Mouse (Mus musculus) cerebellum, adult 9-11 months (tissue): ENCODE data around the gene Anks1b.
A peak's percentile ranks its signal among the peaks of the same experiment; 100 is the strongest.

Experiments
- DNase-seq: peaks from one replicate; pipeline ENCODE4 v3.0.0; 2022

The Anks1b gene

DNA sequence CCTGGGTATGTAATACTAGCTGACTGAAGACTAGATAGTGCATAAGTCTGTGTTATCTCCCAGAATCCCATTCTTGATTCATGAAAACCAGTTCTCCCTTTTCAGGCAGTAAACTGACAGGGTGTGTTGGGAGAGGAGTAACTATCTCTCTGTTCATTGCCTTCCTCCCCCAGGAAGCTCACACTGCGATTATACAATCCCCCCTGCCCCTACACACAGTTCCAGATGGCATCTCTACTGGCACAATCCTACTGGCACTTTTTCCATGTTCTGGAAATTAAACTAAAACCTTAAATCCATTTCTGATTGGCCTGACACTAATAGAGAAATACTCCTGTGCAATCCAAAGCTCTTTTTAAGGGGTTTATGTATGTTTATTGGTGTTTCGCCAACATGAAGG is 951.4 kb downstream of the Anks1b start:
- no peak for DNase-seq

DNA sequence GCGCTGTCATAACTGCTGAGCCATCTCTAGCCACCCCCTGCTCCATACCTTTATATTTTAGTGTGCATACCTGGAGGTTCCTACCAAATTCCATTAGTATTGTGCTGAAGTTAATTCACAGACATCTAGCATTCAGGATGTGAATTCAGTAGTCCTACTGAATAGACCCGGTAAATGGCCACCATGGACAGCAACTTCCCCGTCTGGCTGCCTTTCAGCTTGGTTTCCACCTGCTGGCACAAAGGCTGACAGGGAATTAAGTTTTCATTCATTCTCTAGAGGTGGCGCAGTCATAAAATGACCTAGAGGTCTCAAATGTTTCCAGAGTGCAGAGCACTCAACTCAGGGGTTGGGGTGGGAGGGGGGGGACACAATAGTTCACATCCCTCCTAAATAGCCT is 953.6 kb downstream of the Anks1b start:
- DNase-seq = no peak

DNA sequence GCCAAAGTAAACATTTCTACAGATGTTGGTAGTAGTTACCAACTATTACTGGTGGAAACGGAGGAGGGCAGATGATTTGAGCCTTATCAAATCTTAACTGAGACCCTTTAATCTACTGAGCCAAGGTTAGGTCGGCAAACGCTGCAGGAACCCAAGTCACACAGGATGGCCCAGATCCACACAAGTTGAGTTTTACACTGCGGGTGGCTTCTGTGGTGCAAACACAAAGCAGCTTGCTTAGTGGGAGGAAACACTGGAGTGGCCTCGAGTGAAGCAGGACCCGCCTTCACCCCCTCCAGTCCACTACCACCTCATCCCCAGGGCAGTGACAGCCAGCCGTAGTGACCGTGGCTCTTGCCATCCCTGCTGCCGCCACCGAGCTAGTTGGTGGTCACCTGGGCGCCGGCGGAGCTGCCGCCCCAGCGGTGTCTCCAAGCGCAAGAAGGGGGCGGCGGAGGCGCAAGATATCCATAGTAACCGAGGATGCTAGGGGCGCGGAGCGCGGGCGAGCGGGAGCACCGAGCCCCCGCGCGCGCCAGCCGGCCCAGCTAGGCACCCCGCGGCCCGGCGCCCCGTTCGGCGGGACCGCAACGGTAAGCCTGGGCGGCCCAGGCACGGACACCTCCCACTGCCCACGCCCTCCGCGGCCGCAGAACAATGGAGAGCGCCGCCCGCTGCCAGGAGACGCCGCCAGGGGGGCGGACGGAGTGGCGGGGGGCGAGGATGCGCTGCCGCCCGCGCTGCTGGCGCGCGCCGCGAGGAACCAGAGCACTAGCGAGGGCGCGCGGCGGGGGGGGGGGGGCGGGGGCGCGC is 955.5 kb downstream of the Anks1b start:
- peak; percentile 58 for DNase-seq

DNA sequence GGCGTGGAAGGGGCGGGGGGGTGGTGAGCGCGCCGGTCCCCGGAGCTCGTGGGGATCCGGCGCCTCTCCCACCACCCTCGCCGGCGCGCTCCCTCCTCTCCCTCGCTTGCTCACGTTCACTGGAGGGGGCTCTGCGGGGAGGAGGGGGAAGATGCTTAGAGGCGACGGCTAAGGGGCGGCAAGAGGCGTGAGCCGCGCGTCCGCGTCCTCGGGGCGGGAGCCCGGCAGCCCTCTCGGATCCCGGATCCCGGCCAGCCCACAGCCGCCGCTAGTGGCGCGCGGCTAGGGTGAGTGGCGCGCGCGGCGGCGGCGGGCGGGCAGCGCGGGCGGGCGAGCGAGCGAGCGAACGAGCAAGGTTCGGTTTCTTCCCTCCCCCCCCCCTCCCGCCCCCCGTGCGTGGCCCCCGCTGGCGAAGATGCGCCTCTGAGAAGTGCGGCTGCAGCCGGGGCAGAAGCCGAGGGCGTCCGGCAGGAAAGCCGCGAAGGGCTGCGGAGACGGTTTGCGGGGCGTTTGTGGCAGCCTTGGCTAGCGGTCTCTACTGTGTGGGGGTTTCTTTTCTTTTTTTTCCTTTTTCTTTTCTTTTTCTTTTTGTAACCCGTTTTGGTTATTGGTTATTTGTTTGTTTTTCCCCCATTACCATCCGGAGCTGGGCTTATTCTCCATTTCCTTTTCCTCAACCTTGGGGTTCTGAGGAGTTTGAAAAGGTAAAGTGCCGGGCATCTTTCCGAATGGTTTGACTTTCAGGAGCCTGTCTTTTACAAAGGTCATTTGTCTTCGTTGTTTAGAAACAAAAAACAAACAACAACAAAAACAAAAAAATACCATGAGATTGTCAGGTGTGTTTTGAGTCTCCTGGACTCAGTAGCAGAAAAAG is 956.3 kb downstream of the Anks1b start:
- peak; percentile 66 for DNase-seq

DNA sequence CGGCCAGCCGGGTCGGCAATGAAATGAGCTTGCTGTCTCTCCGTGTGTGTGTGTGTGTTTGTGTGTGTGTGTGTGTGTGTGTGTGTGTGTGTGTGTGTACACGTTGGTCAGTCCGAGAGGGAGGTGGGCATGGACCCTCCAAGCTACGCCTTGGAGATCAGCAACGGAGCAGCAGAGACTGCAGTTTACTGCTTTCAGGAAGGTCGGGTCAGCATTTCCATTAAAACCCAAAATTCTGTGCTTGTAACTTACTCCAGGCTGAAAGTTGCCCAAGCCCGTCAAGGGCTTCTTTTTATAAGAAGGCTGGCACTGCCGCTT is 956.9 kb downstream of the Anks1b start:
- no peak for DNase-seq

DNA sequence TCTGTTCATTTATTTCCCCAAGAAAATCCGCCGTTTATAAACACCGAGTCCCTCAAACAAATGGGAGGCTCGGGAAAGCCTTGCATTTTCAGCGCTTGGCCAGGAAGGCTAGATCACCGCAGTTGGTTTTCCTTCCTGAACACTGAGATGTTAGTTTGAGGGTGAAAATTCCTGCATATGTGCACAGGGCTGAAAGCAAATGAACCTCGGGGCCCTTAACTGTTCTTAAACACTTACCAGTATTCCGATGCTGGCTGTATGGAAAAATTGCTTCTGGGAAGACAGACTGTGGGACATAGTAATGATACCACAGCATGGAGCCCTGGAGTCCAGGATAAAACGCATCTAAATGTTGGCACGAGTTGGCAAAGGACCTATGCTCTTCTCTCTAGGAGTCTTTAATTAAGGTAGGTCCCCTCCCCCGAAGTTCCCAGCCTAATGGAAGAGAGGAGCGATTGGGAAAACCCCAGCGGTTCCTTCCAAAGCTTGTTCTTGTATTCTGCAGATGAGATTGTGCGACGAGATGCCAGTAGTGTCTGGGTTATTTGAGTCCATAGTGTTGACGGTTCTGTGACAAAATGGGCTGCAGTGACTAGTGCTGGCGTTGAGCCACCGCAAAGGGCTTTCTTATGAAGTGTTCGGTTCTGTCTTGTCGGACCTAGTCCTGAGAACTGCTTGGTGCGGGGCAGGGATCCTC is 957.4 kb downstream of the Anks1b start:
- peak; percentile 36 for DNase-seq

DNA sequence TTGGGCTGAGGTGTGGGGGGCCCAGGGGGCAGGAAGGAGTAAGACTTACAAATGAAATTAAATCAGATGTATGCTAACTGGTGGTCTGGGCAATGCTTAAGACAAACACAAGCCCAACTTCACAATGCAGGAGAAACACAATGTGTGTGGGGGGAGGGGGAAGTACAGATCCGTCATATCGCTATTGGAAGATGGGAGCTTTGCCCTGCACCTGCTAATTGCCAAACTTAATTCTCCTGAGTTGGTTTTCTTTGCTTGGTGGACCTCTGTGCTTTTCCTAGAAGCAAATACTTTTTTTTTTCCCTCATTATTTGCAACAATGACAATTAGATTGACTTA is 957.9 kb downstream of the Anks1b start:
- no peak for DNase-seq

DNA sequence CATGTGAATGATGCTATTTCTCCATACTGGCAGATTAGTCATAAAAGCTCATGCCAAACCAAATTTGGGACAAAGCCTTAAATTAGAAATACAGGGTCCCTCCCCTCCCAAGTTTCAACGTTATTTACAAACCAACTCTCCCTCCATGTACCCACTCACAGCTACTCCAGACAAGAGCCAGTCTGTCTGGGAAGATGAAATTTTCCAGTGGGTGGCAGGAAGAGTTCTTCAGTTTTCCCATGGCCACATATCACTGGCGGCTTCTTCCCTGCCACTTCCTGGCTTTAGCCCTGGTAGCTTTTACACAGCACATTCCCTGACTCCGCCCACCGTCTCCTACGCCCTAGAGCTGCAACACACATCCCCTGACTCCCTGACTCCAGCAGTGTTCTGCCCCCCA is 961.0 kb downstream of the Anks1b start:
- DNase-seq = no peak

DNA sequence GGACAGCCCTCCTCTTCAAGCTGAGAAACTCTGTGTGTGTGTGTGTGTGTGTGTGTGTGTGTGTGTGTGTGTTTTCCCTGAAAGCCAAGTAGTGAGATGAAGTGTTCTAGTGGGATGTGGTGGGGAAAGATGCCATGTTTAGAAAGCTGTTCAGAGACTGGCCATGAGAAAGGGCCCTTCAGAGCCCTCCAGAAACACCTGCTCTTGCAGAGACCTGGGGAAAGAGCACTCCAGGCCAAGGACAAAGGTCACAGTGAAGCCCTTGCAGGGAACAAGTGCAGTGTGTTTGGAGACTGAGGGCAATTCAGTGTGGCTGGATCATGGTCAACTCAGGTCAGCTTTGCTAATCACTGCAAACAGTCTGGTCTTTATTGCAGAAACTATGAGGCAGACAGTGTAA is 961.9 kb downstream of the Anks1b start:
- no peak for DNase-seq

DNA sequence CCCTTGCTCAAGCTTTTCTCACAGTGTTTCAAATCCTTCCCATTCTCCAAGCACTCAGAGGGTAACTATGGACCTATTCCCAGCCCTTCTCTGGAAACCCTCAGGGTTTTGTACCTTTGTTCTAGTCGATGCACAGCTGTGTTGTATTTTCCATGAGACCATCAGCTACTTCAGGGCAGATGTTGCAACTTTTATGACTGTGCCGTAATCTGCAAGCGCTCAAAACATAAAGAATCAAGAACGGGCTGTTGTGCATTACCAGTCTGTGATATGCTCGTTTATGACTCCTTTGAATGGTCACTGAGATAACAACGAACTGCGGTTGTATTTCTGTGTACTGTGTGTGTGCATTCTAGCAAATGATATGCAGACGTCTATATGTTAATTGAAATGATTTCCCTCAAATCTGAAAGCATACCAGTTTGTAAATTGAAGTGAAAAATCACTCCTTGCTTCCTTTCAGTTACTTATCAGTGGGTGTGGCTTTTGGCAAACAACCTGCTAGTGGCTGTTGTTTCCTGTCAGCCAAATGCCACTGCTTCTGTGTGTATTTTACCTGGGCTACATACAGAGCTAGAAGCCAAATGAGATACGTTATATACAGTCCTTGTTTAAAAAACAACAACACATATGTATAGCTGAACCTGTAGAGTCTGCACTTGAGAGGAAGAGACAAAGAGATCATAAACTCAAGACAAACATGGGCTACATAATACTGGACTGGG is 966.5 kb downstream of the Anks1b start:
- DNase-seq = no peak

DNA sequence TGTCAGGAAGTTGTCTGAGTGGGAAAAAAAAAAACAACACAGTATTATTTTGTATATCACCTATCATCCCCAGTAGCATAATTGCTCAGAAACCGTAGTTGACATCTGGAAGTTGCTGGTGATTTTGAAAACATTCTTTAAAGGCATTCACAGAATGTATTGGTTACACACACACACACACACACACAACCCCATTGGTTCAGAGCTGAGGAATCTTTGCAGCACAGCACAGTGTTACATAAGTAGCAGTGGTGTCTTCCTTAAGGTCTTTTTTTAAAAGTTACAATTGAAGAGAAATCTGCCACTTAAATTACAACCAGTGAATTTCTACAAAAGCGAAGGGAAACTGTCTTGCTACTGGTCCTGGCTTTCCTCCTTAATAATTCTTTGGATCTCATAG is 969.1 kb downstream of the Anks1b start:
- no peak for DNase-seq

DNA sequence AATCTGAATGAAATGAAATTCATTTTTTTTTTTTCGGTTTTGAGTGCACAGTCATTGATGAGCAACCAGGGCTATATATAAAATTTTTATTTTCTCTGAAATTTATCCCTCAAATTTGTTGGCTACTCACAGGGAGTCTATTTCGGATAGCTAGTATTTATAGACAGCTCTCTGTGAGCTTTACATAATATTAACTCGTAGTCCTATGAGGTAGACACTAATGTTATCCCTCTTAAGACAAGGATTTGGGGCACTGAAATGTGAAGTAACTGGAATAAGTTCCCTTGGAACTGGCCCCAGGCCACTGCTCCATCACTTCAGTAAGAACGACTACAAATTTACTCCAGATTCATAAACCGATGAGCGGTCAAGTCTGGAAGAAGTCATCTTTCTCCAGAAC is 977.8 kb downstream of the Anks1b start:
- no peak for DNase-seq

DNA sequence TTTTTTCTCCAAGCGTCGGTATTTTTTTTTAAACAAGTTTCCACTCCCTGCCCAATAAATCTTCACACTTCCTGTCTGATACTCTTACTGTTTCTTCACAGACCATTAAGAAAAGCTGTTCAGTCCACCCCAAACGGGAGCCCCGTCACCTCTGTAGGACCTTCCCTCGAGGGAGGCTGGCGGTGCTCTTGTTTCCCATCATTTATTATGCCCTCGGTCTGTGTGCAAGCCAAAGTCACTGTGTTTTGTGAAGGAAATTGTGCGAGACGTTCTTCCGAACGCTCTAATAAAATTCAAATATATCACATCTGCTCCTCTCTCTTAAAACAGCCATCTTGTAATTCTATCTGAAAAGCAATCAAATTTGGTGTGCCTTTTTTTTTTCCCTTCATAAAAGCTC is 978.7 kb downstream of the Anks1b start:
- DNase-seq = no peak

DNA sequence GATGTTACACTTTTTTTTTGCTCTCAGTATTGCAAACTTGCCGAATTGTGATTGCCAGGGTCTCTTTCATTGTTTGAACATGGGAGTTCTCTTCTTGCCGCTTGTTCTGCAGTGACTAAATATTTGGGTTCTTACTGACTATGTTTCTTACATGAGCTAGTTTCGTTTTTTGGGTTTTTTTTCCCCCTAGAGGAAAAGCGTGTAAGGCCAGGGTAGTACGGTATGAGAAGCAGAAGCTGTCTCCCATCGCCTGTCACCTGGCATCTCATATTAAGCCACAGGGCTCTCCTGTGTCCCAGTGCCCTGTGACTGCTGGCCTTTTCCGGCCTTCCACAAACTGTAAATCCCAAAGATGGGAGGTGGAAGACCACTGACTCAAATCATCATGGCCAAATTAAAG is 979.1 kb downstream of the Anks1b start:
- DNase-seq = no peak

DNA sequence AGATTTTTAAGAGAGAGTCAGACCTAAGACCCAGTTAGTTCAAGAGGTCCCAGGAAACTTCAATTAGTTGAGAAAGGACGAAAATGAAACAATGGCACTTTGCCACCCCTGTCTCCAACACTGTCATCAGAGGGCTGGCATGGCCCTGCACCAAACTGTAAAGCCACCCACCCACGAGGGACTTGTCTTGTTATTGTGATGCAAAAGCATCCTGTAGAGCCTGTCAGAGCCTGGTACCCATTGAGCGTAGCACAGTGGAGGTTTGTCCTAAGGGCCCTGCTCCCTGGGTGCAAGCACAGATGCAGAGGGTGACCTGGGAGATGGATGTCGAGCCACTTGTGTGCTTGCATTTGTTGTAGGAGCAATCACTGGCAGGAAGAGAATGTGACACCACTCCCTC is 983.4 kb downstream of the Anks1b start:
- peak; percentile 27 for DNase-seq

DNA sequence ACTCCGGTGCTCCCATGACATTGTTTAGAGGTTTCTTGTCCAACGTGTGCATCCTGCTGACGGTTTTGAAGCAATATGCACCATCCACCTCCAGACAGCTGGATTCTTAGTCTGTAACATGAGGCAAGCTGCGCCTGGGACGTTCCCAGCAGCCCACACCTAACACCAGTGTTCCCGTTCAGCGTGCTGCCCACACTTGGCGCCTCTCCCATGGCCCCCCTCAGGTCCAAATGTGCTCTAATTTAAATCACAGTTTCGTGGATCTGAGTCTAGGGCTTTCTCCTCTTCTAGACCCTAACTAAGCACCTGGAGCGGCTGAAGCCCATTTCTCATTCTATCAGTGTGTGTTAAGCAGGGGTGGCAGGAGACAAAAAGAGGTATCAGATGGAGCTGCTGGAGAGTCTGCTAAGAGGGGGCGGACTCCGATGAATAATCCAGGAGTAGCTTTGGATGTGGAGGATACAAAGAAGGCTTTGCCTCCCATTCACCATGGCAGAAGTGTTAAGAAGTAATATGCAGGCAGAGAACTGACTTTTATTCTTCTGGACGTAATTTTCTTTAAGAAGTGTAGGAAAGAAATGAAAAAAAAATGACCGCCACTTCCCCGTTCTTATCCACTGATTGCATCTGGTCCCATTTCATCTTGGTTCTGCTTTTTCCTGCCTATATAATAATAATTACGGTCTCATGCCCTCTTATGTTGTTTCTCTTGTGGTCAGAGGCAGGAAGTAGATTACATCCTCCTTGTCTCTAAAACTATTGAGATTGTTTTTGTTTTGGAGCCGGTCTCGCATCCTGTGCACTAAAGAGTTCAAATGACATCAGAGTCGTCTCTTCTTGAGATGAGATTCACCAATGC is 986.6 kb downstream of the Anks1b start:
- DNase-seq = no peak

DNA sequence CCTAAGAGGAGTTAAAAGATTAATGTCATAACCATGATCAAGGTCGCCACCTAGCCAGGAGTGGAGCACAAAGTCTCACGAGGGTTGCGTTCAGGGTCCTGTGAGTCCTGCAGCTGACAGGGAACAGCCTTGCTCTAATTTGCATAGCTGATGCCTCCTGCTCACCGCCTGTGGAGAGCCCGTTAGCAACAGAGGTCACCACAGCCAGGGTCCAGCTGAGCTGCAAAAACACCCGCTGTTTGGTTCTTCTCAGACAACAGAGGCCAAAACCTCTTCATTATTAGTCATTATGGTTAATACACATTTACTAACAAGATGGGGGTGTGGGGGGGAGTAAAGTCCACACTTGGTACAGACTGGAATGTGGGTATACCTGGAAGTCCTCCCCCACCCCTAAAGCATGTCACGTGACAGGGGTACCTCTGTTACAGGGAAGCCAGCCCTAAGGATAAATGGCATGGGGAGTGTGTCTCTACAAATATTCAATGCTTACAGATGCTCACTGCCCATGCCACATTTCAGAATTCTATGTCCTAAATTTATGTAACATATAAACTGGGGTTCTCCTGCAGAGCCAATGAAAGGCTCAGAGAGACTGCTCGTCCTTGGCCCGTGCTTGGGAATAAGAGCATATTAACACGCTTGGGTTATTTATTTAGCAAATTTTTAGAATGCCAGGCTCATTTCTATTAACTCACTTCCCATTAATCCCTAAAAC is 990.7 kb downstream of the Anks1b start:
- DNase-seq = peak; percentile 37

DNA sequence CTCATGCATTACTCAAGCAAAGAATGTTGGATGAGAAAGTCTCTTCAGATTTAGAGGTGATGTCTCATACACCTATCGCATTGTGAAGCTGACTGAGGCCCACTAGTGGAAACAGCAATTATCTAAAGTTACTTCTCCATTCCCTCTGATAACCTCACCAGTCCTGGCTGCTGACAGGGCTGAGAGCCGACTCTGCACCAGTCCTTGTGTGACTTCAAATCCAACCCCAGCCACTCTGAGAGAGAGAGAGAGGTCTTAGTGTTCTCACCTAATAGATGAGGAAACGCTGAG is 991.2 kb downstream of the Anks1b start:
- no peak for DNase-seq

DNA sequence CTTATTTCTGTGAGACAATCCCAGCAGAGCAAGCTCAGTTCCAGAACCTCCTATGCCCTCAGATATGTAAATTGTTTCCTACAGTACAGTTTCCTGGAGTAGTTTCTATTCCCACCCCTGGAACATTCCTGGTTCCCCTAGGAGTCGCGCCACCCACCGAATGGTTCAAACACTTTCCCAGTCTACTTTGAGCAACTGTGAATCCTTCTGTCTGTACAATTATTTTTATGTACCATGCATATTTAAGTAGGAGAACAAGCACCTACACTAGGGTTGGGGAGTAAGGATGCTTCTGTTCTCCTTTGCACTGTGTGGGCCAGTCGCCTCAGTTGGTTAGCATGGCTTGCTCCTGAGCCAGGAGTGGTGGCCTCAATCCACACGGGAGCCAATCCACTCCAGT is 999.9 kb downstream of the Anks1b start:
- DNase-seq = no peak

DNA sequence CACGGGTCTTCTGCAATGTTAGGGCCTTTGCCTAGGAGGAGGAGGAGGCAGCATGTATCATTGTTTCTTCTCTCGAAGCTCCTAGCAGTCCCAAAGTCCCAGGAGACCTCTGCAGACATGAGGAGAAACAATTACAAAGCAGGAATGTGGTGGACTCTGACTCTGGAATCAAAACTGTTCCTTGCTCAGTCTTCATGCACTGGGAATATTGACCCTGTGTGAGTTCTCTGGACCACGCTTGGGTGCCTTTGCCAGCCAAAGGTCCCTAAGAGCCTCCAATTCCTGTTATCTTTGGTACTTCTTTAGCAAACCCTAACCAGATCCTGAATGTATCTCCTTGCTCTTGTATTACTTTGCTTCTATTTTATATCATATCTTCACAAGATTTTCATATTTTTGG is 1000.9 kb downstream of the Anks1b start:
- no peak for DNase-seq

DNA sequence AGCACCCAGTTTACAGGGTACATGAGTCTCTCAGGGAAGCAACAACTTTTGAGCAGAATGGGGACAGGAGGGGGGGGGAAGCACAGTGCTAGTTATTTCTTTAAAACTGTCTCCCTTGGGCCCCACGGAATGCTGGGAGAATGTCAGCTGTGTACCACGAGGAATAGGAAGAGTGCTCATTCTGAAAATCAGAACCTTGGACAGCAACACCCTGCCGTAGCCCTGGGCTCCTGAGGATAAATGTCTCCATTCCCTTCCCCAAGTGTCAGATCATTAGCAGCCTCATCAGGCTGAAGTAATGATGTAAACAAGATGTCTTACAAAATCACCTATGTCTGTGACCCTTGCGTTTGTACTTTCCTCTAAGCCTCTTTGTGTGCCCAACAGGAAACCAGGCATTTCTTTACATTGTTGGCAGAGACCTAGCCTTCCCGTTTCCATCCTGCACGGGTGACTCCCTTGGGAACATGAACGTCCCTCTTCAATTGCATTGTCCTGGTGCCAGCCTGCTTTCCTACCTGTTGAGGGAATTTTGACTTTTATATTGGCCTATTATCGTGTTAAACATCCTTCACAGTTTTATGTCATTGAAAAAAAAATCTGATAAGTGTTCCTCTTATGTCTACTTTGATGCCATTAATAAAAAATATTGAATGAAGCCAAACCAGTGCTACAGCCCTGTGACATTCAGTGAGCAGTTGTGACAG is 1007.7 kb downstream of the Anks1b start:
- no peak for DNase-seq
